Mouse (Mus musculus) retina, adult 2 months (tissue): ENCODE measurements at regions not wholly inside any gene's neighbourhood (a gene's known extent, or its start where the extent isn't known, plus 50 kb on each side); places are given as distances from the start of the nearest gene placed in this dataset.

Source experiments
- DNase-seq: peaks from one replicate; pipeline ENCODE4 v3.0.0-alpha.2; 2012; ENCODE audit warnings: low read depth, low spot score

DNA sequence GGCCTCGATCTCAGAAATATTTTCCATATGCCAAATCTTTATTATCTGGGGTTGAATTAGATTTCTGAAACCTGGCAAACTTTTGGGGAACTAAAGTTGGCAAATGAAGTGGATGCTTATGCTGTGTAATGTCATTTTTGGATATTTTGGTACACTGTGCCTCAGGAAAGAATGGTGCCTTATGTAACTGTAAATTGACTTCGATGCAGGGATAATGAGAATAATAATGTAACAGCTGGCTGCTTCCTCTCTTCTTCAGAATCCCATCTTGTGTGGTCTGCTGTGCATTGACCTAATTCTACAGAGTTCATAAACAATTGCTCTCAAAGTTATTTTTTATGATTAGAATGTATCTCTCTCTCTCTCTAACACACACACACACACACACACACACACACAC is 545.6 kb downstream of the Tfap2b start:
- DNase-seq, result no peak

DNA sequence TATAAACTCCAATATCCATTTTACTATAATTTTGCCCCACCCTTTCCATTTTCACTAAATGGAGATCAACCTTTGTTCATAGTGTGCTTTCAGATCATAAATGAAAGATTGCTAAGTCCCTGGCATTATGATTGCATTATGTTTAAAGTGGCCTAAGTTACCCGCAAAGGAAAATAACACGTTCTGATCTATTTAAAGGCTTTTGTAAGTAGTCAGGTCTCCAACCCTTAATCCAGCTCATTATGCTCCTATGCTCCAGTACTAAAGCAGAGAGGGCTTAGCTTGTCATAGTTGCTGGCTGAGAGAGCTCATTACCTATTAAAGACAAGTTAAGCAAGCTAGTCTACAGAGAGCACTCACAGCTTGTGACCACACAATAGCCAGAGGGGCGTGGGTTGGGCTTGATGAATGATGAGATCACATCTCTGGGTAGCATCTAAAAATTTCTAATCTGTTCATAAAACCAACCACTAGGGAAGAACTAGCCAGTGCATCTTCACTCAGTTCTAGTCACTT is 549.3 kb downstream of the Tfap2b start:
- no peak for DNase-seq

DNA sequence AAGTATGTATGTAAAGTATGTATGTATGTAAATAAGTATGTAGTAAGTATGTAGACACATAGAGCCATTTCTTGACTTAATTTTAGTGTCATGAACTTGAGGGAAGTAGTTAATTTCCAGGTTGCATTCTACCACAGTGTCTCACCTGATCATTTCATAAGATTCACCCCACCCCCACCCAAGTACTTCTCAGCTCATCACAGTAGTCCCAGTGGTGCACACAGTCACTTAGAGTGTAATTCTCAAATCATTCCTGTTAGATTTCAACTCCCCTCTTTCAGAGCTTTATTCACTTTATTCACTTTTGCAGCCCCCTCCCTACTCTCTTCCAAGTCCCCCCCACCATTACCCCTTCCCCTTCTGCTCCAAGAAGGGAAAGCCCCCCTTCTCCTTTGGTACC is 558.2 kb downstream of the Tfap2b start:
- no peak for DNase-seq

DNA sequence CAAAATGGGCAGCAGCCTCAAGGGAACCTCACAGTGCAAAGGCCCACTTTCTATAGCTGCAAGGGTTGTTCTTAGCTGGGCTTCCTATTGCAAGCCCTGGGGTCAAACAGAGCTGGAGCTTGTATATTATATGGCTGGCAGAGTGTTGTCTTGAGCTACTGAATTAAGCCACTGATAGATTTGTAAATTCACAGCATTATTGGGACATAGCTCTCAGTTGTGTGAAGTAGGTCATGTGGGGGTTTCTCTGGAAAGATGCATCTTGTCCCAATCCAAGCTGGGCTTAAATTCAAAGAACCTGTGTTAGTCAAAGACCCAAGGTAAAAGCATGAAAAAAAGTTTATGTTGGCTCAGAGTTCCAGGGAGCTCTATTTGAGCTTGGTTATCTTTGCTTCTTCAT is 563.6 kb downstream of the Tfap2b start:
- DNase-seq, result no peak

DNA sequence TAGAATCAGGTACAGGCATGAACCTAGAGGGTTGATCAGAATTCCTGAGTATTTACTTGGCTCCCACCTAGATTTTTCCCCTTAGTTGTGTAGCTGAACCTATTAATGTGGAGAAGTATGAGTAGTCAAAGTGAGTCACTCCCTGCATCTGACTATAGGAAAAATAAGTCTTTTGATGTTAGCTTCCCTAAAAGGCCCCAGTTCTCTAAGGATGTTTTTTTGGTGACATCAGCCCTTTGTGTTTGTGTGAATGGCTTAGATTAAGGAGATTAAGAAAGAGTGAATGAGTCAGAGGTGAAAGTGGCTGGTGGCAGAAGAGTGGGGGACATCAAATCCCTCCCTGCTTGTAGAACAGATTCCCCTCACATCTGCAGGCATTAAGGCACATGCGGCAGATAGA is 565.8 kb downstream of the Tfap2b start:
- DNase-seq, result no peak

DNA sequence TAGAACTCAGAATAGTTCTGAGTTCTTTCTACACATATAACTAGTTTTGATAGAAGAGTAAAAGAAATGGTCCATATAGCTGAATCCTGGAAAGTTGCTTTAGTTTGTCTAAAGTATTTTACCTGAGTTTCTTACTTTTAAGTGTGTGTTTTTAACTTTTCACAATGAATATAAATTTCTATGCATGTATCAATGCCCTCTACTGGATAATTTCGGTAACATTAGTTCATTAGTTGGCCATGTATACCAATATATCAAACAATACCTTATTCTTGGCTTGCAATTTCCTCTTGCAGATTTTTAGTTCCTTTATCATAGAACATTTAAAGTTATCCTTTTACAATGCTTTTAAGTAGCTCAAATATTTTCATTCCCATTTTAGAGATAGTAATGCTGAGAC is 568.8 kb downstream of the Tfap2b start:
- no peak for DNase-seq

DNA sequence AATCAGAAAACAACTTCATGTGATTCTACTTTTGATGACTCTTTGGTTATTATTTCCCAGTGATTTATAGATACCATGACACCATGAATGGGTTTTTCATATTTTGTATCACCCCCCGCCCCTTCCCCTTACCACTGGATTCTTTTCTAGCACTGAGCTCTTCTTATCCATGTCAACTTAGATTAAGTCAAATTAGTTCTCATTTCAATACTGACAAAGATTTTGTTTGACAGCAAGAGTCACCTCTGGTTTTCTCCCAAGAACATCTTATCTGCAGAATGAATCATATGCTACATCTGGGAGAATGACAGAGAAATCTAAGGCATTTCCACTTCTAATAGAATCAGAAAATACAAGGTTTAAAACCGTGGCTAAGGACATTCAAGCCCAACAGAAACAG is 578.3 kb downstream of the Tfap2b start:
- DNase-seq, result no peak

DNA sequence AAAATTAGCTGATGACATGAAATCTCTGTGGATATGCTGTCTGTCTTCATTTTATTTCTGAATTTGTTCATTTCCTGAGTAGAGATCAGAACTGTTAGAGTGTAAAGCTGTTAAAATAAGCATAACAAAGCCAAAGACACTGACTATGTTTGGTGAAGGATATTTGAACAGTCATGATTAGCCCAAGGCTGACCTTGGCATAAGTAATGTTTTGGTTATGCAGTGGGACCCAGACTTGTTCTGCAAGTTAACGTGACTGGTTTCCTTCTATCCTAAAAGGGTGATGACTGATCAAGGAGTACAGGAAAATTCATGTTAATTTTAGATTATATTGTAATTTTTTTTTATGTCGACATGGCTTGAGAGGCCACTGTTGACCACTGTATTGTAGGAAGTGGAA is 585.4 kb downstream of the Tfap2b start:
- DNase-seq, result no peak

DNA sequence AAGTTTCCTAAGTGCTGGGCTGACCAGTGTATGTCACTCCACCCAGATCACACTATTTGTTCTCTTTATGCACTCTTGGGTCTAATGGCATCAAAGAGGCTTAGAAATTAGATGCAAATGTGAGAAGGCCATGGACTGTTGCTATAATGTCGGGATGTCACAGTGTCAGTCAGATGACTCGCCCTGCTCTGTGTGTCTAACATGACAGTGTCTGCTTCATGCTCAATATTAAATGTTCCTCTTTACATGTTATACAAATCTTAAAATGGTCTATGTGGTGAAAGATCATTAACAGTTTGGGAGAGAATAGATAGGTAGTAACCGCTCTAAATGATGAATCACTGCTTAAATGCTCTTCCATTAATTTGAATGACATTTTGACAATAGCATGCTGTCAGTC is 617.2 kb downstream of the Tfap2b start:
- DNase-seq, result no peak

DNA sequence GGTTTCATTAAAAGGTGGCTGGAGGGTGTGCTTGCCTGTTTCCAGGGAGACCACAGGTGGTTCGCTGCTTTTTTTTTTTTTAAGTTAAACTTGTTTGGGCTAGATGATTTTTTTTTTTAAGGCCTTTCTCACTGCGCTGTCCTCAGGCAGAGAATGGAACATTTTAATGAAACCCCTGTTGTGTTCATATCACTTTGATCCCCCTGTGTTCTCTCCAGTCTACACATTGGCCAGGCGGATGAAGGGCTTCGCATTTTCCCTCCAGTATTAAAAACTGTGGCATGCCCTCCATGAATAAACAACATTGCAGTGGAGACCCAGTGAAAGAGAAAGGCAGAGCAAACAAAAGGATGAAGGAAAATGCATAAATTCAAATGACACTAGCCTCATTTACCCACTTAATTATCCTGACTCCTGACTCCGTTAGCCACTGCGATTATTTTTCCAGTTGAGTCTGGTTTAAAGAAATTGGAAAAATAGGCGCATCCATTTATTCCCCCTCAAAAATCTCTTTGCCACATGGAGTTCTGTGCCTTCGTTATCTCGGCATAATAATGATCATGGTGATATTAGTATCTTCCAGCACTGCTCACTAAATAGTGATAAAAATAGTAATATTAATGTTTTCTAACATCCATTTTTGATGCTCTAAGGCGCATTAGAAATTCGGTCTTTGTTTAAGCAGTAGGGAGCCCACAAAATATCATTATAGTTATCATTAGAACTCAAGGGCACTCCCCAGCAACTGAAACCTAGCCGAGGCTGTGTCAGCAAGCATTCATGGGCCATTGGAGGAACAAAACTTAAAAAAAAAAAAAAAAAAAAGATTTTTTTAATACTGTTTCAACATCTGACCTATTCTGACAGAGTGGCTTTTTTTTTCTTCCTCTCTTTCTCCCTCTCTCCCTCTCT is 618.0 kb downstream of the Tfap2b start:
- DNase-seq, result no peak

DNA sequence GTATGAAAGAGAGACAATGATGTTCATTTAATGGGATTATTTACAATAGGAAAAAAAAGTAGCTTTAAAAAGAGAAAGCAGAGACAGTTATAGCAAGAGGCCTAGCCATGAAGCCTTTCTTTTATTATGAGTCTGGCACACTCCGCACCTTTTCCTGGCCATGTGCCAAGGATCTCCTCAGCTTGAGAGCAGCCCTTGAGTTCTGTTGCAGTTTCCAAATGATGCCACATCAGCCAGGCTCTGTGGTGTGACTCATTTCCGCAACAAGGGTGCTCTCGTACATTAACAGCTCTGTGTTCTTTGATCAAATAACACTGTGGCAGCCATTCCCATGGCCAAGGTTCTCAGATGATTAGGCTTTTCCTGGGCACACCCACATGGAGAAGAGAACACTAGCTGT is 641.2 kb downstream of the Tfap2b start:
- DNase-seq, result no peak

DNA sequence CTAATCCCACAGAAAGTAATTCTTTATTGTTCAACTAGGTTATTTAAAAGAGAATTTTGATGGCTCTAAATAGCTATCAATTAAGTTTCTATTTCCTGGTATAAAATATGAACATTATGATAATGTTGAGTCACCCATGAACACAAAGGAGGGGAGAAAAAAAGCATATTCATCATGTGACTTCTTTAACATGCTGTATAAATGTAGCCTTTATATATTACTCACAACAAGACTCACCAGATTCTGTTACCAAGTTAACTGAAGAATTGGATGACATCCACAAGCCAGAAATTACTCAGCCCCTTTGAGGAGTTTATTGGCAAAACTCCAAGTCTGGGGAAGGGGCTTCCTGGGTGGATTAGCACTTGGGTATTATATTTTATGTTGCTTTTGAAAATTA is 648.5 kb downstream of the Tfap2b start:
- no peak for DNase-seq

DNA sequence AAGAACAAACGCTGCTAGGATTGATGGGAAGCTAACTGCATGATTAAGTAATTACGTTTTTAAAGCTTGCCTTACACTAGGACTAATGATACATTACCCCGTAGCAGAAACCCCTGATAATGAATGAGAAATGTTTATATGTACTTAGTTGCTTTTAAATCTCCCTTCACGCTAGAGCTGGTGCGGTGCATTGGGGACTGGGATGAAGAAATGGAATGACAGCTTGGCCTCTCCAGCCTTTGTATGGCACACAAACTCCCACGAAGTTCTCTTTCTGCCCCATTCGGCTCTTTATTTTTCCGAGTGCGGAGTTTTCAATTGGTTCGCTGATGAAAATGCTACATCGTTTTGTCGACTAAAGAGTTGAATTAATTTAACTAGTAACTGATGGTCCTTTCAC is 659.8 kb downstream of the Tfap2b start:
- no peak for DNase-seq

DNA sequence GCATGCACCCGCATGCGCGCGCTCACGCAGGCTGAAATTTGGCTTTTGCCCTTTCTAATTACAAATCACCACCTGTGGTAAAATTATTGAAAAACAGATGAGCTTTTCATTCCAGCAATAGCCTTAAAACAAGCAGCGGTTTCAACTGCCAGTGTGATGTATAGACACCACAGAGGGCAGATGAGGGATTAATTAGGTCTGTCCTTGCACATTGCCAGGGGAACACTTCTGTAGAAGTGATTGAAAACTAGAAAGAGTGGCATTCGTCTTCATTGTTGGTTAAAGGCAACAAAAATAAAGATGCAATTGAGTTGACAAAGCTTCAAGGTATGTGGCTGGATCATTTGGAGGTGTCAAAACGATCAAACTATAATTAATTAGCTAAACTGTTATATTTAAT is 672.5 kb downstream of the Tfap2b start:
- DNase-seq, result no peak

DNA sequence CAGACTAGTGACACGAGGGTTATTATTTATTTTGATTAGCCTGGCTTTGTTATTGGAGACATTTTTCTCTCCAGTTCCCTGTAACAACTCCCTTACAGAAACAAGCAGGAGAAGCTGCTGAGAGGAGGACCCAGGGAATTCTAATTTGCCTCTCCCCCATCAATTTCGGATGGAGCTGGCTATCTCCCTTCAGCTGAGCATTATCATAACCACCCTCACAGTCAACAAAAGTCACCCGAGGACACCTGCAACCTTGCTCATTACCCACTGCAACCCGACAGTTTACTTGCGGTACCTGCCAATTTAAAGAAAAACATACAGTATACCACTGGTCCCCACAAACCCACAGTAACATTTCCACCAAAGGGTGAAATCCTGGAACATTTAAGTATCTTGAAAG is 690.7 kb downstream of the Tfap2b start:
- DNase-seq, result no peak

DNA sequence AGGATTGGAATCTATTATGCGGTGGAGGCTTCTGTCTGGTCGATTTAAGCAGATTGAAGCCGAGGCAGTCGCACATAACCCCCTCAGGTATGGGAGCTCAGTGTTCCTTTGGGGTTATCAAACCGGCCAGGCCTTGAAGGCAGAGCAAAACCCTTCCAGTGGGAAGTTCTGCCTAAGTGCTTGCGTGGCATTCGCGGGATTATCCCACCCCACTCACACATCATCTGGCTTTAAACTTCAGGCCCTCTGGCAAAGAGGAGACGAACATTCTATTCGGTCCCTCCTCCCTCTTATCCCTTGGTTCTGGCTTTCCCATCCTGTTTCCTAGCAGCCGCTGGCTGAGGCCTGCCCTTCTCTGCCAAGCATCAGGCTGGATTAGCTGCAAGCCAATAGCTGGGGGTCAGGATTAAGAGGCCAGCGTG is 691.2 kb downstream of the Tfap2b start:
- peak; percentile 6 for DNase-seq

DNA sequence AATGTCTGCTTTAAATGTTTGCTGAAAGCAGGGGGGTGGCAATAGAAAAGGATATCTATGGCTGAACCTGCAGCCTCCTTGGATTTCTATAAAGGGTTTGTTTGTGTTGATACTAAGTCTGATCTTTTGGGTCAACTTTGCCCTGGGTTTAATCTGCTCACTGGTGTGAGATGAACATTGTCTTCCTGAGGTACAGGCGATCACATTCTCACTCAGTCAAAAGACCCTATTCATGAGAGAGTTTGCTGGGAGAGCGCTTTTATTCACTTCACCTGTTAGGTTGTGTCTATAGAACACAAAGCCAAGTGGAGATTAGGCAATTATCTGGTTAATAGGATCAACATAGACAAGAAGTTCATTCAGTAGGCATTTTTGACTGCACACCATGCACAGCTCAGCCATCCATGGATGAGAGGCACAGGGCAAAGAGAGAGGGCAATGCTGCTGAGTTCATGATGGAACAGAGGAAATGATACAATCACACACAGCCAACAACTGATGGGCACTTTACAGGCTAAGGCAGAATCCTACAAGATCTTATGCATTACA is 692.3 kb downstream of the Tfap2b start:
- no peak for DNase-seq

DNA sequence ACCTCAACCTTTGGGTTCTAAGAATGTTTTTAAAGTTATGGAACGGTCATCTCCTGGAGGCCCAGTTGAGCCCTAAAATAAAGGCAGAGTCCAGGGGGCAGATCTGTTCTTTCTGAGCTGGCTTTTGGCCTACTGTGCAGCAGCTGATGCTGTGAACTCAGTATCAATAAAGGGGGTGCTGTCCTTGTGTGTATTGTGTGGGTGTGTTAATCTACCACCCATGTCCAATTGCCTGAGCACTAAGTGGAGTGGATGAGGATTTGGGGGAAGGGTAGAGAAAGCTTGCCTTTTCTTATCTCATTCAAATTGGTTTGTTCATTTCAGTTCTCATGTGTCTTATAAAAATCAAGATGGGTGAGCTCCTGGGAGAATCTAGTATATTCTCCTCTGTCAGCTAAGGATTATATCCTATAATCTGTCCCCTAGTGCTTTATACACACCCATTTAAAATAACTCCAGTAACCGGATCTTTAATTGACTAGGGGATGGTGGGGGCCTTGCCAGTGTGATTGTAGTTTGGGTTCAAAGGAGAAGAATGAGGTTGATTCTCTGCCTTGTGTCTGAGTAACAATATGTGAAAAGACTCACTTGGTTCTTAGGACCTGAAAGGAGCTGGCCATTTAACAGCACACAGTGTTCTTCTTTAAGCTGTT is 703.6 kb downstream of the Tfap2b start:
- no peak for DNase-seq

DNA sequence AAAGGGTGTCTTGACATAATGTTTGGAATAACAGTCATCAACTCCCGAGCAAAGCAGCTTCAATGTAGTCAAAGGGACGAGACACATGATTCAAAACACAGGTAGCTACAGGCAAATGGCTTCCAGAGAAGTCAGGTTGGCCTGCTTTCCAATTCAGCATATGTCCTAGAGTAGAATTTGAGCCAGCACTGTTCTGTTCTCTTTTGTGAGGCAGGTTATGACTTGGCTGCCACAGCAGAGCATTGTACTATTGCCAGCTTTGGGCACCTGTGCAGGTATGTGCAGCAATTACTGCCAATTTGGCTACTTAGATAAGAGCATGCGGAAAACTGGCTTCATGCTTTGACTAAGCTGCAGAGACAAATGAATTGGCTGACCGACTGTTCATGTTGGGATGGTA is 699.1 kb downstream of the Pkhd1 start:
- DNase-seq, result no peak

DNA sequence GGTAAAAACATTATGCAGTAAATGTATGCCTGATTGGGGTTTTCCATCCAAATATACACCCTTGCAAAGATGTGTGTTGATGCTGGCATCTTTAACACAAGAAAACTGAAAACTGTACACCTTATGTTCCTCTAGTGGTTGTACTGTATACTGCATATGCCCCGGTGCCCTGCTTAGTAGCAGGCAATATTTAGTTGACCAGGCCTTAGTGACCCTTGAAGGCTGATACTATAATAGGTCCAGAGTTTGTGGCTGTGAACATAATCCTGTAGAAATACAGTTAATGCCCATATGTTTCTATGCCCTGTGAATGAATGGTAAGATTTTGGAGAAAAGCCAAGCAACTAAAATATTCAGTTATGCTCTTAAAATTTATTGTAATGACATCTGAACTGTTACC is 690.7 kb downstream of the Pkhd1 start:
- DNase-seq, result no peak

DNA sequence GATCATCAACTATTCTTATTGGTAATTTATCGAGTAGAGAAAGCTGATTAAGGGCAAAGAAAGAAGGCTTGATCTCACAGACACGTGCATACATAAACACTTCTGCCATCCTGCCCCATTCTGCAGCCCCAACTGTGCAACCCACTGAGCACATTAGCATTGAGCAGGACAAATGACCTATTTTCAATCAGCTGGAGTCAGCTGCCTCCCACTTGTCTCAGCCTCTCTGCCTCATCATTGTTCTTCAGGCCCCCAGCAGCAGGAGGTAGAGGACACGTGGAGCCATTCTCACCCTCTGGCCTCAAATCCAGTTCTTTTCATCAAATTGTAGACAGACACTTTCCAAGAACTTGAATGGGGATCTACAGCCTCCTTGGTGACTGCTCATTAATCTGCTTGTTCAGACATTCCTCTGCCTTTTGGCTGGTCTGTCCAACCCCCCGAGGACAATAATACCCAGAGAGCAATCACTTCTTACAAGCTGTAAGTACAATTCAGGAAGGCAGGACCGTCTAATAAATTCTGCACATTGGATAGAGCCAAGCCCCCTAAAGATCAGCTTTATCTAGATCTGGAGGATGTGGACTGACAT is 690.0 kb downstream of the Pkhd1 start:
- DNase-seq, result no peak

DNA sequence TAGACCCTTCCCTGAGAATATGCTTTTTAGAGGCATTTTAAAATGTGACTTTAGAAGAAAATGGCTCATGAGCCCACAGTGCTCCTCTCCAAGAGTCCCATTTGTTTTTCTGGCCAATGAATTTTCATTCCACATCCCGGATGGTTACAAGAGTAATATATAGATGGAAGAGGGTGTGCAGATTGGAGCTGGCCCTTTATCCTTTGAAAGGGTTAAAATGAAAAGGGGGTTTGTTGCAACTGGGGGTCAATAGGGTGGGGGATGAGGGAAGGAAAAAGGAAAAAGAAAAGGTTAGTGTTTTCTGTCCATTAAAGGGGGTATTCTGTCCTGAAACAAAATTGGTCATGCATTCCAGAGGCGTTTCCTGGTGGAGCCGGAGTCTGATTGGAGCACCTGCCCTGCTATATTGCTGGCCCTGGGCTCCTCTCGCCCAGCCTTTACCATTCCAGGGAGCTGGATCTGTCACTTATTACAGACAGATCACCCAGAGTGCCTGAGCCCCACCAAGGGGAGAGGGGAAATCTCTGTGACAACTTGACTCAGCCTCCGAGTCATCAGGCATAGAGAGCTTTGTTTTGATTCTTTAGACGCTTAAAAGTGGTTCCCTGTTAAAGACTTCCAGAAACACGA is 666.7 kb downstream of the Pkhd1 start:
- DNase-seq, result no peak
